Mouse (Mus musculus): ENCODE results near the gene Mapt.
"Not testable (repeated sequence)": the region's sequence is repeated elsewhere in the genome, so short reads cannot be mapped to it uniquely, and the experiment has no call there.

Mapt gene

DNA sequence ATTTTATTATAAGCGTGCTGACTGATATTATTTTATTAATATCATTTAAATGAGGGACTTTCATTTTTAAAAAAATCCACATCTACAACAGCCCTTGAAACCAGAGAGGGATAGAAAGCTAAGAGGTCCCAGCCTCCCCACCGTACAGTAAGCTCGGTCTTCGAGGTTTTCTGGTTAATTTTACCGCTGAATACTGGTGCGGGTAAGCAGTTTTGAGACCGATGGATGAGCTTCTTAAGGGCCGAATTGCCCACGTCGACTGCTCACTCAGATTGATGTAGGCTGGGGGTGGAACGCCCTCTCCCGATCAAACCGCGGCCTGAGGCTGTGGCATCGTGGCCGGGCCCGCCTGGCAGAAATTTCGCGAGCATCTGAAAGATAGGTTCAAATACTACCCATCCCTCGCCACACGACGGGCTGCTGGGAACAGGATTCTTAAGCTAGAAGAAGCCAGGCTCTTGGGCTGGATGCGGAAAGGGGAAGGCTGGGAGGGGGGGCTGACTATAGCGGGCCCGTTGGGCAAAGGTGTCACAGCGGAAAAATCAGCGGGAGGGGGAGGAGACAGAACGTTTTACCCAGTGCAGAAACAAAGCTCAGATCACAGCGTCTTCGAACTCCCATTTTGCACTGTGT lies 2.5 kb downstream of the Mapt start:
- DNase-seq (ENCODE audit: low read depth, low spot score) = no peak

DNA sequence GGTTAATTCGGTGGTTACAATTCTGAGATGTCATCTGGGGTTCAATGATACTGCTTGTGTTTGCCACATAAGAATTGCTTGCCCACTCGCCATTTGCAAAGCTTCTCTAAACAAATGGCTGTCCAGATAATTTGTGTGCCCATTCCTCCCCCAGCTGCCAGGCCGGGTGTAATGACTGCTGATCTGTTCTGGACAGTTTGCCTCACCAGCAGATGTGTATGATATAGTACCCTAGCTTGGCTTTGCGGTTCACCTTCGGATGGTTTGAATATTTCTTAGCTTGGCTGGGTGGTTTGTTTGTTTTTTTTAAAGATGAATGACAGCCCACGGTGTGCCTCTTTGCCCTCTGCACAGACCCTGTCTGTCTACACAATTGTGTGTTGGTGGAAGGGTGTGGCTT lies 3.5 kb downstream of the Mapt start:
- DNase-seq (ENCODE audit: low read depth, low spot score) = no peak

DNA sequence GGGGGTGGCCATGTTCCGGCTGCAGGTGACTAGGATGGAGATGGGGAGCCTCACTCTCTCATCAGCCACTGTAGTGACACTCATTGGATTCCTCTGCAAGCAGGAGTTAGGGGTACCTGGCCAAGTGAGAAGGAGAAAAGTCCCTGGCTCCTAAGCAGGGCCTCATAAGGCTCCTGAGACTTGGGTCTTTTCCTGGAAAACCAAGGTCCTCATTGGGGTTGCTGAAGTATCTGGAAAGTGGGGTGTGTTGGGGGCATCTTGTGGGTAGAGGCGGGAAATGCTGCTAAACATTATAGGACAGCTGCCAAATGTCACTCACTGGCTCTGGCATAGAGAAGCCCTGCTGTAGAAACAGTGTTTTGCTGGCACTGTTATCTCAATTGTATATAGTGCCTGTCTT lies 4.7 kb downstream of the Mapt start:
- no peak for DNase-seq (ENCODE audit: low read depth, low spot score)

DNA sequence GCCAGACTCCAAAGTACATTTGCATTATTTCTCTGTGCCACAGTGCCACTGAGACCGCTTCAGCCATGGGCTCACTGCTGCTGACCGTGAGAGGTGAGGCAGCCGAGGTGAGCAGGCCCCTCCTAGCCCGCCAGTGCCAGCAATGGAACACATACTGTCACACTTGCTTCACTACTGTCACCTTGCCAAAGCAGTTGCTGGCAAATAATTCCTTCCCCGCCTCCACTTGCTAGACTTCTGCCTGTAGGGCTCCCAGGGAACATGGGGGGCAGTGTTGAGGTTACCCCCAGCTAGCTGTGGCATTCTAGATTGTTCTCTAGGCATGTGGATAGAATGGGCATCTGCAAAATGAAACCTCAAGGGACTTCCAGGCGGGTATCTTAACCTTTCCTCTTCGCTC lies 6.0 kb downstream of the Mapt start:
- DNase-seq (ENCODE audit: low read depth, low spot score) = no peak

DNA sequence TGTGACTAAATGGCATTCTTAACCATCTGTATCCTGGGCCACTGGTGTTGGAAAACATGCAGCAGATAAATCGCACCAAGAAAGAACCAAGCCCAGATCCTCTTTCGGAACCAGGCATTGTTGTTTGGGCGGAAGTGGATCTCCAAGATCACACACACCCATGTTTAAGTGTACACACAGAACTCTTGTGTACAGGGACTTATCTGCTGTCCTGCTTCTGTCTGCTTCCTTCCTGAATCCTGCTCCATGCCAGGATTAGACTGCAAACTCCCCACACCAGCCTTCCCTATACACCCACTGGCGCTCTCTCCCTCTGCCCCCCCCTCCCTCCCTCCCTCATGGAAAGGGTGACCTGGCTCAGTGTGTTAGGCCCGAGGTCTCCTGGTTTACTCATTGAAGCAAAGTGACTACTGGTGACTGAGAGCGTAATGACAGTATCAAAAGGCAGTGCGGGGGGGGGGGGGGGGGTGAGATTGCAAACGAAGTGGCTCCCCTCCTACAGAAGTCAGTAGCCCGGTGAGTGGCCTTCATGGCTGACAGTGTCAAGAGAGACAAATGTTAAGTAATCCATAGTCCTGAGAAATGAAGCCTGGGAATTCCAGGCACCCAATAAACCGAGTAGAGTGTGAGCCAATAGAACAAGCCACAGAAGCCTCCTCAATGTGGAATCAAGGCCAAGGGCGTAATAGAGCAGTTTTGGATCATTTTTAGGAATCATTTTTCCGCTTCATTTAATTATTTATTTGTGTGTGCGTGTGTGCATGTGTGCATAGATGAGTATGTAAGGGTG lies 7.0 kb downstream of the Mapt start:
- no peak for DNase-seq (ENCODE audit: low read depth, low spot score)

DNA sequence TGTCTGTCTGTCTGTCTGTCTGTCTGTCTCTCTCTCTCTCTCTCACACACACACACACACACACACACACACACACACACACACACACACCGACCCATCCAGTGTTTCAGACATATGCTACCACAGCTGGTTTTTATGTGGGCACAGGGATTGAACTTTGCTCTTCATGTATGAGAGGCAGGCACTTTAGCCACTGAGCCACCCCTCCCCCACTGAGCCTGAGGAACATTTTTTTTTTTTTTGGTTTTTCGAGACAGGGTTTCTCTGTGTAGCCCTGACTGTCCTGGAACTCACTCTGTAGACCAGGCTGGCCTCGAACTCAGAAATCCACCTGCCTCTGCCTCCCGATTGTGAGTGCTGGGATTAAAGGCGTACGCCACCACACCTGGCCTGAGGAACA lies 14.3 kb downstream of the Mapt start:
- DNase-seq (ENCODE audit: low read depth, low spot score) = not testable (repeated sequence)

DNA sequence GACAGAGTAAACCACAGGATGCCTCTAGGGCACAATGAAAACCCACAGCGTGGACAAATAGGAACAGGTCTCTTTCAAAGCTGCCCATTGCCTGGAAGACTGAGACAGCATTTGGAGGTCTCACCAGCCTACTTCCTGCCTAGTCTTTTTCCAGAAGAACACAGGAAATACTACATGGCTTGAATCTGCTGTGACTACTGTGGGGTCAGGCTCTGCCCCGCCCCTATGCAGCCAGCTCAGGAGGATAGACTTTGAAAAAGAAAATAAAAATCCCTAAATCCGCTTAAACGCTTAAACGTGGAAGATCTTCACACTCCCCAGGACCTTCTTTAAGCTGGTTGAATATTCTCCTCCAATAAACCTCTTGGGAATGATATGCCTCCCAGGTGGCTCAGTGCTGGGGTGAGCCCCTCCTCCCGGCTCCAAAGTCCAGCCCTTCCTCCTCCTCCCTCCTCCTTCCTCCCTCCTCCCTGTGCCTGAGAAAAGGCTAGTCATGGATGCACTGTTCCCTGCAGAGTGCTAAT lies 15.0 kb downstream of the Mapt start:
- DNase-seq (ENCODE audit: low read depth, low spot score) = no peak

DNA sequence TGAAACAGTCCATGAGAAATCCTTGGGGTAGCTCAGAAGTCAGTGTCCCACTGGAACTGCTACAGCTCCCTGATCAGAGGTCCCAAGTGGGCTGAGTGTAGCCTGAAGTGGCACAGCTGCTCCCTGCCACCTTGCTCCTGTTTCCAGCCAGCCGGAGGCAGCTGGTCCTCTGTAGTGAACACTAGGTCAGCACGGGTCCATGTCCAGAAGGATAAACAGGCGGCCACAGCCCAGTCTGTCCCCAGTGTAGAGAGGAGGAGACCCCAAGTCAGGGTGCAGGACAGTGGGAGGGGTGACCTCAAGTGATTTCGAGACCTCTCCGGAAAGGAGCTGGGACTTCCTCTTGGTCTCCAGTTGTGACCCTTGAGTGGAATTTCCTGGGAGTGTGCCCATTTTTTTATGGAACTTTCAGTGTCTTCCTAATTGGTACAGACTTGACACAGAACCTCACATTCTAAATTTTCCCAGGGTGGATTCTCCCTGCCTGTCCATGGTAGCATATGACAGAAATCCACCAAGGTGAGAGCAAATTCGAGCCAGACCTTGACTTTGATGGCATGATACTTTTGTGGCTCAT lies 16.0 kb downstream of the Mapt start:
- no peak for DNase-seq (ENCODE audit: low read depth, low spot score)

DNA sequence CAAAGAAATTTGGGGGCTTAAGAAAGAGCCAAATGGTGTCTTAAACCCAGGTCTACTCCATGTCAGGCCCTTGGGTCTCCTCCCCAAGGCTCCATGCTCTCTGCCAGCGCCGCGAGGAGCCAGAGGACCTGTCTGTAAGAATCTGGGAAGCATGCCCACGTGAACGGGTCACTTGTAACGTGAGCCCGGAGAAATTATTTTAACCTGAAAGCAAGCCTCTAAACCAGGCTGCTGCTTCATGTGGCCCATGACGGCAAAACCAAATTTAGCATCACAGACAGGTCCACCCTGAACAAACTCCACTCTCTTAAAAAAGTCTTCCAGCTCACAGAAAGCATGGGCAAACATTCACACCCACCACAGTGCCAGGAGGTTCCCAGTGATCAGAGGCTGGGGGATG lies 18.2 kb downstream of the Mapt start:
- no peak for DNase-seq (ENCODE audit: low read depth, low spot score)

DNA sequence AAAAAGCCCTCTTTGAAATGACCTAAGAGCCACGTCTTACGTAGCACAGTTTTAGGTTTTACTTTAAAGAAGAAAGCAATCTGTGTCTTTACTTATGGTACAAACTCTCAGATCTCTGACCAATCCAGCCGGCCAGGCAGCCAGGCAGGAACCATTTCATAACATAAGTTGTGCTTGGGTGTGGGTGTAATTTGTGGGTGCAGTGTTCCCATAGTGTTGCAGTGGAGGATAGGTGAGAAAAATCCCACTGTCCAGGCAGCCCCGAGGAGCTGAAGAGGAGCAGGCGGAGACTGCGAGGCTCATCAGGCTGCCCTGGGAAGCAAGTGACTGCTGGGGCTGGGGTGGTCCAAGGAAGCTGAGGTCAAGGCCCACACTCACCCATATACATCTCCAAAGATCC lies 19.9 kb downstream of the Mapt start:
- DNase-seq (ENCODE audit: low read depth, low spot score) = no peak

DNA sequence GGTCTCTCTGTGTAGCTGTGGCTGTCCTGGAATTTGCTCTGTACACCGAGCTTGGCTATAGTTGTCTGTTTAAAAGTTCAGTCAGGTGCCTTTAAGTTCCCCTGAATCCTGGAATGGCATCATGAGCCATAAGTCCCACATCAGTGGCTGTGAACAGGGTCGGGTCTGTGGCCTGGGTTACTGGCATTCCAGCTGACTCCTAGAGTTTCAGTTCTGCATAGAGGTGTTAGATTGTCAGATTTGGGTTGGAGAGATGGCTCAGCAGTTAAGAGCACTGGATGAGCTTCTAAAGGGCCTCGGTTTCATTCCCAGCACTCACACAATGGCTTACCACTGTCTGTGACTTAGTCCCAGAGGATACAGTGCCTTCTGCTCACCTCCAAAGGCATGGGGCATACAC lies 20.9 kb downstream of the Mapt start:
- DNase-seq (ENCODE audit: low read depth, low spot score) = no peak

DNA sequence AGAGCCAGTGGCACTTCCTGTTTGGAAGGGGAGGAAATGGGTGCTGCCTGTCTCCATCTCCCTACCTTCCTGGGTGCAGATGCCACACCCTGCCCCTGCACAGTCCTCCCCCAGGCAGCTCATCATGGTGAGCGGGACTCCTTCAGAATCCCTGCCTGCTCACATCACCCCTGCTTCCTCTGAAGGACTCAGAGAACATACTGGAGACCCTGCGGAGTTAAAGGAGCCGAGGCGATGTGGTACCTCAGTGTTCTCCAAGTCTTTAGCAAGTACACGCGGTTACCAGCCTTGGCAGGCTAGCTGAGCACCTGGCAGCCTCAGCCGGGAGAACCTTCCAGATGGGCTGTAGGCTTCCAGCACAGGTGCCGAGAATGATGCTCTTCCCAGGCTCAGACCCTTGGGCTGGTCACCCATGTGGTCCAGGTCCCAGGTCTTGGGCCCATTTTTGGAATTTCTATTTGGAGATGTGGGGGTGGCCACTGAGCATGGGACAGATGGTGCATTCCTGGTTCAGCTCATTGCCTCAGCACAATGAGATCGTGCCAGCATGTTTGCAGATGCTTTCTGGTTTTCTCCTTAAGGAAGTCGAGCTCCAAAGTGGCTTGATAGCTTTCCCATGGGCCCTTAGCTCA lies 23.3 kb downstream of the Mapt start:
- DNase-seq (ENCODE audit: low read depth, low spot score) = no peak

DNA sequence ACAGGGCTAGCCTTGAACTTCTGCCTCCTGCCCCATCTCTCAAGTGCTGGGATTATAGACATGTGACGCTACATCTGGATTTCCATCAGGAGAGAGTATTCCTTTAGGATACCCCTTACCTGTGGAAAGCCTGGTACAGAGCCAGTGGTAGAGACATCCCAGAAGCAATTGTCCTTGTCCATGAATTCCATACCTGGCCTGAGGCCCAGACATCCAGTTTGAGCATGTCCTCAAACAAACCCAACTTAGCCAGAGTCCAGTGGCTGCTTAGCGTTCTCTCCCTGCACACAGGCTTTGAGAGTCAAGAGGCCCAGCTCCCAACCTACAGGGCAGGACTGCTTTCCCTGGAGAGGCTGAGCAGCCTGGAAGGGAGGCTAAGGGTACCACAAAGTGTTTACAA lies 25.0 kb downstream of the Mapt start:
- DNase-seq (ENCODE audit: low read depth, low spot score) = no peak

DNA sequence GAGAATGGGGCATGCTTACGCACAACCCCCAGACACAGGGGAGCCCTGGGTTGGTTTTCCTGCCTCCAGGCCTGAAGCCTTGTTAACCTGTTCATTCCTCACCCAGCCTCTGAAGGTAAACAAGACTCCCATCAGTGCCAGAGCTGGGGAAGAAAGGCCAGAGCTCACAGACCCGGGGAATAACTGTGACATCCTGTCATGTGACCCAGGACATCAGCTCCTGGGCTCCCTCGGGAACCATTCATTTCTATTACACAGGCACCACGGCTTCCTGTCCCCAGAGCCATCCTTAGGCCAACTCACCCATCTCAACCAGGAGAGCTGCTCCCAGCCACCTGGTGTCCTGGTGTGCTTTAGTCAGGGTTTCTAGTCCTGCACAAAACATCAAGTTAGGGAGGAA lies 27.8 kb downstream of the Mapt start:
- DNase-seq (ENCODE audit: low read depth, low spot score) = no peak

DNA sequence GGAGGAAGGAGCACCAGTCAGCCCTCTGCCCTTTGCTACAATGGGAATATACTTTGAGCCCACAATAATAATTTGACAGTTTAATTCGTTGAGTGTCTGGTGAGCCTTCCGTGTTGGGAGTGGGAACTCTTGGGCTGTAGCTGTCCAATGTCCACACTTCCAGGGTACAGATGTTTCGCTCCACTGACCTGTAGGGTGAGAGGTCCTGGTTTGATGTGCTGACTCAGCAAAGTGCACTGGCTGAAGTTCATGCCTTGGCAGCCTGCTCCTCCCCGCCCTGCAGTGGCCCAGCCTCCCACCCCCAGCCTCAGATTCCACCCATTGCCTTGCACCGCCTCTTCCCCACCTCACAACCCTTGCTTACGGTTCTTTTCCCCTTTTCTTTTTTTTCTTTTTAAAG lies 33.5 kb downstream of the Mapt start:
- no peak for DNase-seq (ENCODE audit: low read depth, low spot score)

DNA sequence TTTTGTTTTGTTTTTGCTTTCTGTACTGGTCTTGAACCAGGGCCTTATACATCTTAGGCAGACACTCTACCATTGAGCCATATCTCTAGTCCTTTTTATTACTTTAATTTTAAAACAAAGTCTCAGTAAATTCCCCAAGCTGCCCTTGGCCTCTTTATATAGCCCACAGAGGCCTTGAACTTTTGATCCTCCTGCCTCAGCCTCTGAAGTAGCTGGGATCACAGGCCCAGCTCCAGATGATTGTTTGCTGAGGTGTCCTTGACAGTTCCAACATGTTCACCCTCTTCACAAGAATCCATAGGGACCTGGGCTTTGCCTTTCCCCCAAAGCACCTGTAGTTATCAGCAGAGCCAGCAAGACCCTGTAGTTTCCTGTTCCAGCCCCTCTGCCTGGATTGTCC lies 34.5 kb downstream of the Mapt start:
- DNase-seq (ENCODE audit: low read depth, low spot score) = no peak

DNA sequence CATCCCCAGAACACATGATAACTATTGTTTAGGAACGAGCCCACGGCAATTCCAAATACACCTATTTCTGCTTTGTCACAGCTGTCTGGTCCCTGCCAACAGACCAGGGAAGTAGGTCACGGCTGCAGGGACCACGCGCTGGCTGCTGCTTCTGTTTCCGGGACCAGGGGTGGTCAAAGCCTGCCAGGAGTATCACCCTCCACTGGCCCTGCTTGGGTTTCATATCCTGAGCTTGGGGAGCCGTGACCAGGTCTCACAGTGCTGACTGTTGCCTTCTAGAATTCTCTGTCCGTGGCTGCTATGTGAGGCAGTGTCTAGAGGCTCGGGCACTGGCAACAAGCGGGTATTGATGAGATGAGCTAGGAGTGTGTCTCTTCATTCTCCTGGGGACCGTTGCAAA lies 36.2 kb downstream of the Mapt start:
- no peak for DNase-seq (ENCODE audit: low read depth, low spot score)

DNA sequence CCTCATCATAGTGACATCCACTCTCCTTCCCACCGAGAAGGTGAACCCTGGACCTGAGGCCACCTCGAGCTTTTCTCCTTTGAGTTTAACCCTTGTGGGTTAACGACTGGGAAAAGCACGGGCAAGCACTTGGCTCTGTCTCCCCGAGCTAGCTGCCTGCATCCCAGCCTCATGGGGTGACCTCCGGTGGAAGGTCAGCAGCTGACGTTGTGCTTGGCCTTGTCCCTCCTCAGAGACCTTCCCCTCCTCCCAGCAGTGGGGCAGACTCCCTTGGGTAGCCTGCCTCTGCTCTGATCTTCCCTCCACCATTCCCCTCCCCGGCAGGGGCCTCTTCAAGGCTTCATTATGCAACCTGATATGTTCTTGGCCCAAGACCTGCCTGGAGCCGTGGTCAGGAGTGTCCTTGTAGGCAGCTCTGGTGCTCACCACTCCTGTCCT lies 38.2 kb downstream of the Mapt start:
- no peak for DNase-seq (ENCODE audit: low read depth, low spot score)

DNA sequence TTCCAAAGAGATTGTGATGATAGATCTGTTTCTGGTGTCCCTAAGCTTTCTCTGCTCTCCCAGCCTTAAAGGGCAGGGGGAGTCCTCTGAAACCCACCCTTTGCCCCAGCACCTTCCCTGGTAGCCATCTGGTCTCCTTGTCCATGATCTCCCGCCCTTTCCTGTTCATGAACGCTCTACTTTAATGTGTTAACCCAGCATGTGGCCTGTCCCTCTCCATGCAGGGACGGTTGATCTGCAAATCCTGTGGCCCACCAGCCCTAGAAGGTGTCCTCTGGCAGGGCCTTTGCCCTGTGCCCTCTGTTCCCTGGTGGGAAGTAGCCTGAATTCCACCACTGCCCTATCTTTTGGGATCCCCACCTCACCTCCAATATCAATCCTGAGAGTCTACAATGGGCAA lies 39.3 kb downstream of the Mapt start:
- DNase-seq (ENCODE audit: low read depth, low spot score) = no peak

DNA sequence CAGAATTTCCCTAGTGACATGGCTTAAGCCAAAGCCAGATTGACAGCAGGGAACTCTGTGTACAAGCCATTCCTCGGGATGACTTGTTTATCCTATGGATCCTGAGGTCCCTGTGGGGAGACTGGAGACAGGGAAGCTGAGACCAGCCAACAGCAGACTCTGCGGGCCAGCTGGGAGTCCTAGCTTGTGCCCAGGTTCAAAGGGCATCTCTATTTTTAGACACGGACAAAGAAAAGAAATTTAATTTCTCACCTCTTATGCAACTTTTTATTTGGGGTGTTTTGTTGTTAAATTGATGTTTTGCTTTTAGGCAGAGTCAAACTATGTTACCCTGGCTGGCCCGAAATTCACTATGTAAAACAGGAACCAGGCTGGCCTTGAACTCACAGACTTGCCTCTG lies 39.7 kb downstream of the Mapt start:
- DNase-seq (ENCODE audit: low read depth, low spot score) = no peak

DNA sequence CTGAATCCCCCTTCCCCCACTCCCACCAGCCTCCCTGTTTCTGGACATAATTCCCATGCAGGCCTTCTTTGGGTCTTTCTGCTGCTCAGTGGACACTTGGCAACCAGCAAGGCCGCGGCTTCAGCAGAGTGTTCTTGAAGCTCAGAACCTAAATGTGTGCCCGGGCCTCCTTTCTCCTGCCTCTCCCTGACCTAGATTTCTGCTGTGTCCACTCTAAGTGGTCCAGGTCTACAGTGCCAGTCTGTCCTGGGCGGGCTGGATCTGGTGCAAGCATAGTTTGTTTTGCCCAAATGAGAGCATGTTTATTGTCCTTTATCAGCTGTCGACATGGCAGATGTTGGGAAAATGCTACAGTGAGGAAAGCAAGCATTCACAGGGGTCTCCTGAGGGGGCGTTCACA lies 40.7 kb downstream of the Mapt start:
- DNase-seq (ENCODE audit: low read depth, low spot score) = no peak

DNA sequence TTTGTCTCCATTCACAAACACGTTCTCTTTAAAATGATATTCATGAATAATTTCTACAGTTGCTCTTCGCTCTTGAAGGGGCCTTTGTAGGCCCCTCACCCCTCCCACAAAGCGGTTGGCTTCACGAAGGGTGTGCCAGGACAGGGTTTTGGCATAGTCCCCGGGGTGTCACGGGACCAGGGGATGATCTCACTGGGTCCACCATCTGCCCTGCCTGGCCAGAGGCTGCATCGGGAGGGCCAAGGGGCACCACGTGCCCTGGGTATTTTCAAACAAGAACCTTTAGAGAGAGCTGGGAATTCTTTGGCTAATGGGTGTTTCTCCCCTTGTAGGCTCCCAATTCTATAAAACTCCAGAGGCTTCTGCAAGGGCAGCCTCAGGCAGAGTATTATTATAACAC lies 41.2 kb downstream of the Mapt start:
- DNase-seq (ENCODE audit: low read depth, low spot score) = no peak

DNA sequence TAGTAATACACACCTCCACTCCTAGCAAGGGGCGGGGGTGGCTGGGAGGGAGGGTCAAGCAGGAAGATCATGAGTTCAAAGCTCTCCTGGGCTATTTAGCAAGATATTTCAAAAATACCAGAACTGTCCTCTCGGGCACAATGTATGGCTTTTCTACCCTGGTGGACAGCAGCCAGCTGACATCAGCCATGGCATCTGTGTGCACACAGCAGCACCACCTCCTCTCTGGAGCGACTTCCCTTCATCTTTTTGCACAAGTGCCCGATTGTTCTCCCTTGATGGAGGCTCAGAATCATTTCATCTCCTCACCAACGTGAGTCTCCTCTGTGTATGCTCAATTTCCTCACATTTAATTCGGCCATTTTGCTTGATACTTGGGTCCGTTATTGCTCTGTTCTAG lies 44.6 kb downstream of the Mapt start:
- DNase-seq (ENCODE audit: low read depth, low spot score) = no peak

Measured in A20 (cell line).